Mouse (Mus musculus): ENCODE measurements at regions not wholly inside any gene's neighbourhood (a gene's known extent, or its start where the extent isn't known, plus 50 kb on each side); places are given as distances from the start of the nearest gene placed in this dataset.

- no peak for DNase-seq (ENCODE audit: low read depth)
Observed at GRCm38 (mm10) chr13:31503832-31504231, 52.1 kb upstream of the Foxq1 start.

- no peak for DNase-seq (ENCODE audit: low read depth)
Observed at GRCm38 (mm10) chr13:31504316-31504715, 51.6 kb upstream of the Foxq1 start.

- DNase-seq (ENCODE audit: low read depth): no peak
Observed at GRCm38 (mm10) chr13:31505386-31505785, 50.5 kb upstream of the Foxq1 start.

Measured in 416B (cell line).